Mouse (Mus musculus) macrophage (primary cell): ENCODE measurements around the gene Tnfrsf19. TPM values are rescaled to one million over a fixed set of nuclear protein-coding genes. Genes with fewer than 3 reads are reported as not detected.

ENCODE experiments used
- H3K27ac ChIP-seq: fragments of 350-480 bp; formaldehyde crosslinking; 2 replicates; pipeline ENCODE4 v1.9.0; 2021
- H3K36me3 ChIP-seq: fragments of 350-480 bp; formaldehyde crosslinking; 2 replicates; pipeline ENCODE4 v1.9.0; 2021; ENCODE audit errors: inconsistent target
- H3K4me3 ChIP-seq: fragments of 350-480 bp; formaldehyde crosslinking; 2 replicates; pipeline ENCODE4 v1.9.0; 2021; ENCODE audit errors: inconsistent target
- H3K79me2 ChIP-seq: fragments of 350-480 bp; formaldehyde crosslinking; 2 replicates; pipeline ENCODE4 v1.9.0; 2021; ENCODE audit errors: inconsistent target
- WGBS: methylation state at CpG from one replicate; pipeline ENCODE4 v1.1.7; 2026; ENCODE audit warnings: inconsistent platforms; ENCODE audit not compliant: missing documents; 5-methylcytosine and 5-hydroxymethylcytosine counted together
- polyA plus RNA-seq: library from polyadenylated mRNA; stranded (reverse); fragments of 250-400 nt; gene quantifications from 3 replicates; pipeline ENCODE4 v1.2.4, GENCODE M21; 2018; ENCODE audit warnings: inconsistent platforms

The Tnfrsf19 gene
- polyA plus RNA-seq, 1 experiment from 2014 or later: not detected

DNA sequence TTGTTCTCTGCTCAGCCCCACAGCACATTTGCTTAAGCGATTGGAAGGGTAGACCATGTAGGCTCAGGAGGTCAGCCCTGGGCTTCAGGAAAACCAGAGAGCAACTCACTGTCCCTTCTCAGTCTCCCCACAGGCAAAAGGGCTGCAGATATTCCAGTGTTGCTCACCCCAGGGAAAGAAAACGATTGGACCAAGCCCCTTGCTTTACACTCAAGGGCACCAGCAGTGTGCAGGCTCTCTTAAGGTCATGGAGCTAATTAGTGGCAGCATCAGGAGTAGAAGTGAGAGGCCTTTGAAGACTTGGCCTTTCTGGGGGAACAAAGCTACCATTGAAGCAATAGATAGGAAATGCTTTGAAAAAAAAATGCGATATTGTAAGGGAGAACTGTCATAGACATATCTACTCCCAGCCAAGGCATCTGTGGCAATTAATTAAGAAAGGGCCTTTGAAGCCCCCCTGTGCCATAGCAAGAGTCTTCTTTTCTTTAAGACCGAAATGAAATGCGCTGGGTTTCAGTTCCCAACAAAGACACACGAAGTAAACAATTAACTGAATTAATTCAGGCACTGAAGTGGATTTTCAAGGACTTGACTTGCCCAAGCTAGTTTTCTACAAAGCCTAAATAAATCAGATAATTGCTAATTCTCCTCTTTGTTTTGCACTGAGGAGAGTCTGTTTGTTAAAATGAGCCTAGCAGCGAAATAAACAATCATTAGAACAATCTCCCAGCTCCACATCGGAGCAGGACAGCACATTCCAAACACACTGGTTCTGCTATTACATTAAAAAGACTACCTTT is 2.6 kb downstream of the Tnfrsf19 start:
- no peak overlapping the region for H3K27ac ChIP-seq
- H3K4me3 ChIP-seq: no peak overlapping the region
- H3K36me3 ChIP-seq: no peaks in the 10 kb centered on the region
- WGBS: 71% methylated on average over 8 of the region's 8 CpGs
- H3K79me2 ChIP-seq: no peaks in the 10 kb centered on the region

DNA sequence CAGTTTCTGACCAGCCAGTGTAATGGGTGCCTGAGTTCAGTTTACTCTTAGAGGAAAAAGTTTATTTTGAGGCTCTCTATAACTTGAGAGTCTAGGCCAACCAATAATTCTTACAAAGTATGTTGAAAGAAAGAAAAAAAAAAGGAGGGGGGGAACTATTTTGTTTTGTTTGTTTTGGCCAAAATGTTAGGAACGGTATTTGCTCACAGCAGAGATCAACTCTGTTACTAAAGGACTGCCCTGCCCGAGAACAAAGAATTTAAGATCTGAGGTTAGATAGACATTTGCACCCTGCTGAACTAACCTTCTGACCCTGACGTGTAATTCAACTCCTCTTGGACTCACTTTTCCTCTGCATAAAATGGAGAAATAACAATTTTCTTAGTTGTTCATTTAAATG is 4.0 kb downstream of the Tnfrsf19 start:
- Histone ChIP-seq H3K4me3 (no peak overlapping the region), H3K79me2 (no peaks in the 10 kb centered on the region), H3K36me3 (no peaks in the 10 kb centered on the region), H3K27ac (no peak overlapping the region)
- WGBS: 100% methylated on average over 3 of the region's 3 CpGs

- no peak overlapping the region for H3K4me3 ChIP-seq
- whole genome bisulfite sequencing: 95% methylated on average over 13 of the region's 13 CpGs
- no peaks in the 10 kb centered on the region for H3K36me3 ChIP-seq
- H3K27ac ChIP-seq: no peak overlapping the region
- H3K79me2 ChIP-seq: no peaks in the 10 kb centered on the region
These were observed 6.1 kb downstream of the Tnfrsf19 start for GRCm38 (mm10) chr14:61040236-61040635.

DNA sequence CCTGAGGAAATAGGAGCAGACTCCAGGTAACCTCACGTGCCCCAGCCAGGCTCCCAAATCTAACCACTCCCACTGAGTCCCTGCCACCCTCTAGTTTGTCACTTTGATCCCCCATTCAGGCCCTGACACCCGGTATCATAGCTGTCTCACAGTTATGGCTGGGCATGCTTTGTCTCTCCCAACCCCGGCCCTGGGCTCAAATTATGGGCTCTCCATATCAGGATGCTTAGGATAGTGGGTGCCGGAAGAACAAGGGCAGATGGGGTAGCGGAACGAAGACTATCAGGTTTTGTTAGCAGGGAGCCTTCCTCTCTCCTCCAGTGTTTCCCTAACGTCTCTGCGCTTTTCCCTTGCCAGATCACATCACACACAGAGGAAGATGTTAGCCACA is 8.2 kb downstream of the Tnfrsf19 start:
- no peaks in the 10 kb centered on the region for H3K36me3 ChIP-seq
- H3K79me2 ChIP-seq: no peaks in the 10 kb centered on the region
- H3K4me3 ChIP-seq: no peak overlapping the region
- 66% methylated on average over 8 of the region's 8 CpGs for whole genome bisulfite sequencing
- no peak overlapping the region for H3K27ac ChIP-seq

GRCm38 (mm10) chr14:61037321-61038081 is 8.8 kb downstream of the Tnfrsf19 start:
- no peaks in the 10 kb centered on the region for H3K79me2 ChIP-seq
- H3K4me3 ChIP-seq: no peak overlapping the region
- no peaks in the 10 kb centered on the region for H3K36me3 ChIP-seq
- H3K27ac ChIP-seq: no peak overlapping the region
- WGBS: 1% methylated on average over 38 of the region's 40 CpGs

DNA sequence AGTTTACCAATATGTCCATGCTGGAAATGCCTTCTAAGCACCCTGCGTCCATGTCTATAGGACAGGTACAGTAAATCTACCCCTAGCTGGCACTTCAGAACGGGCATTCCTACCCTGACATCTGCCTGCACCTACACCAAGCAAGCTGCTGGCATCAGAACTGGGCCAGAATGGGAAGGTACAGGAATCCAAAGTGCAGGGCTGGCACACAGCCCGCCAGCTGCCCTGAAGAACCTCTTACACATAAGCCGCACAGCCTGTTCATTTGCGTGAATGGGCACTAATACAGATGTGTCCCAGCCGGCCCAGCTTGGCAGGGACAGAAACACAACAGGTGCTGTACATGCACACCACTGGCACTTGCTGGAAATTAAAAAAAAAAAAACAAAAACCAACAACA is 15.9 kb downstream of the Tnfrsf19 start:
- H3K4me3 ChIP-seq: no peak overlapping the region
- no peaks in the 10 kb centered on the region for H3K79me2 ChIP-seq
- WGBS: 95% methylated on average over 6 of the region's 6 CpGs
- no peaks in the 10 kb centered on the region for H3K36me3 ChIP-seq
- no peak overlapping the region for H3K27ac ChIP-seq

- 96% methylated on average over 7 of the region's 7 CpGs for WGBS
- no peak overlapping the region for H3K27ac ChIP-seq
- H3K4me3 ChIP-seq: no peak overlapping the region
- no peaks in the 10 kb centered on the region for H3K79me2 ChIP-seq
- H3K36me3 ChIP-seq: no peaks in the 10 kb centered on the region
These were observed 22.3 kb downstream of the Tnfrsf19 start for GRCm38 (mm10) chr14:61024006-61024405.

DNA sequence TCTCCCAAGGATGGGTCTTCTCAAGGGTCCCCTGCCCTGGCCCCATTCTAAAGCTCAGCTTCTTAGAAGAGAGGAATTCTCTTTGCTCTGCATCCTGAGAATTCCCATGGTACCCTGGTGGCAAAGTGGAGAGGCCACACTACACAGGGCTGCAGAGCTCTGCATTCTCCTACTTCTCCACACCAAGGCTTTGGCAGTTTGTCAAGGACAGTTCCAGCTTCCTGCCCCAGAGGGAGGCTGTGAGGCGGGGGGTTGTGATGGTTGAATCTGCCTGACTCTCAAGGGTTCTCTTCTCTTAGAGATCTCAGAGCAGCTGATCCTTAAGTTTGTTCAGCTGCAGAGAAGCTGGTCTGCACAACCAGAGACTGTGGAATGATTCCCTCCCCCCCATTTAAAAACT is 23.9 kb downstream of the Tnfrsf19 start:
- Histone ChIP-seq H3K27ac (no peak overlapping the region), H3K36me3 (no peaks in the 10 kb centered on the region), H3K4me3 (no peak overlapping the region), H3K79me2 (no peaks in the 10 kb centered on the region)
- 46% methylated on average over 1 of the region's 1 CpGs for WGBS

DNA sequence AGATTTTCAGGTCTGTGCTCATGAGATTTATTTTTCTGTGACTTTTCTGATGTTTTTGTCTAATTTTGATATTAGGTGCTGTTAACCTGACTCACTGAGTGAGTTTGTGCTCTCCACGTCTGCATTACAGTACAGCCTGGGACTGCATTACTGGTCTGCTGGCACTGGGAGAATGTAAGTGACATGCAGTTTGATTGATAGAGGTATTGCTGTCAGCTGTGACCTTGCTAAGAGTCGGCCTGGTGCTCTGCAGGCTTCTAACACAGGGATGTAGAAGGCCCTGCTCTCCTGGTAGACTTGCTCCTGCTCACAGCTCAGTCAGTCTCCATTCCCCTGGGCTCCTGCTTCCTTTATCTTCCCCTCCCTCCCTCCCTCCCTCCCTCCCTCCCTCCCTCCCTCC is 25.3 kb downstream of the Tnfrsf19 start:
- 76% methylated on average over 2 of the region's 2 CpGs for WGBS
- Histone ChIP-seq H3K4me3 (no peak overlapping the region), H3K27ac (no peak overlapping the region), H3K36me3 (no peaks in the 10 kb centered on the region), H3K79me2 (no peaks in the 10 kb centered on the region)

GRCm38 (mm10) chr14:61019880-61020279 is 26.4 kb downstream of the Tnfrsf19 start:
- Histone ChIP-seq H3K4me3 (no peak overlapping the region), H3K79me2 (no peaks in the 10 kb centered on the region), H3K36me3 (no peaks in the 10 kb centered on the region), H3K27ac (no peak overlapping the region)
- 85% methylated on average over 1 of the region's 1 CpGs for WGBS

DNA sequence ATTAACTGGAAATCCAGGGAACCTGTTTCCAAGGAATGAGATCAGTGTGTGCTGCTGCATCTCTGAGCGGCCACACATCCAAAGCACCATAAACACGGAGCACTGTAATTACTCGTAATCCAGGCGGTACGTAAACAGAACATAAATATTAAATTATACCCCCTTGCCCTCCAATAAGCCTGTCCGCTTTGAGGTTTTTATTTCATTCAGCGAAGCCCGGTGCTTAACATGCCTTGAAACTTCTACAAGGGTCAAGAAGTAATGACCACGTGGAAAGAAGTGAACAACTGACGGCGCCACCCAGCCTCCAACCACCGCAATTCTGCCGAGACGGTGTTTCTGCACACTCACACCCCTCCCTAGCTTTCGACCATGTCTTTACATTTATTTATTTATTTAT is 31.7 kb downstream of the Tnfrsf19 start:
- Histone ChIP-seq H3K4me3 (no peak overlapping the region), H3K79me2 (no peaks in the 10 kb centered on the region), H3K27ac (no peak overlapping the region), H3K36me3 (no peaks in the 10 kb centered on the region)
- WGBS: 95% methylated on average over 11 of the region's 15 CpGs

DNA sequence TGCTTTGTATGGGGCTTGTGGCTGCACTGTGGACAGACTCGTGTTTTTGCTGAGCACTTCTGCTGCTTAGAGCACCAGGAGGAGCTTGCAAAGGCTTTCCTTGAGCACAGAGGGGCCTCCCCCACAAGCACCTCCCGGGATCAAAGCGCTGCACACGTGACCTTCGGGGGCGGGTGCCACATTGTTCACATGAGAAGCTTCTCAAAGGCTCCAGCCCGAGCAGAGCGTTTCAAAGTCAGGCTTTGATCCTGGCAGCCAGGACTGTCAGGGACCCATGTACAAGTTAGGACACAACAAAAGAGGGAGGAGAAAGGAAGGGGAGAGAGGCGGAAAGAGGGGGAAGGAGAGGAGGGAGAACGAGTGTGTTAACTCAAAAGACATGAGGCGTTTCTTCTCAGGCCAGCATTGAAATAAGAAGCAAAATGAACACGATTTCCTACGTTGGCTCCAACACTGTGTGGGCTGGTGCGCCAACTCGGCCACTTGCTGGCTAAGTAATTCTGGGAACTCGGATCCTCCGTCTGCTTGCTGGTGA is 33.8 kb downstream of the Tnfrsf19 start:
- 9% methylated on average over 17 of the region's 17 CpGs for WGBS
- no peaks in the 10 kb centered on the region for H3K79me2 ChIP-seq
- no peaks in the 10 kb centered on the region for H3K36me3 ChIP-seq
- H3K4me3 ChIP-seq: no peak overlapping the region
- H3K27ac ChIP-seq: no peak overlapping the region

- Histone ChIP-seq H3K27ac (no peak overlapping the region), H3K79me2 (no peaks in the 10 kb centered on the region), H3K36me3 (no peaks in the 10 kb centered on the region), H3K4me3 (no peak overlapping the region)
- WGBS: 93% methylated on average over 8 of the region's 8 CpGs
These were observed 34.6 kb downstream of the Tnfrsf19 start for GRCm38 (mm10) chr14:61011621-61012174.

DNA sequence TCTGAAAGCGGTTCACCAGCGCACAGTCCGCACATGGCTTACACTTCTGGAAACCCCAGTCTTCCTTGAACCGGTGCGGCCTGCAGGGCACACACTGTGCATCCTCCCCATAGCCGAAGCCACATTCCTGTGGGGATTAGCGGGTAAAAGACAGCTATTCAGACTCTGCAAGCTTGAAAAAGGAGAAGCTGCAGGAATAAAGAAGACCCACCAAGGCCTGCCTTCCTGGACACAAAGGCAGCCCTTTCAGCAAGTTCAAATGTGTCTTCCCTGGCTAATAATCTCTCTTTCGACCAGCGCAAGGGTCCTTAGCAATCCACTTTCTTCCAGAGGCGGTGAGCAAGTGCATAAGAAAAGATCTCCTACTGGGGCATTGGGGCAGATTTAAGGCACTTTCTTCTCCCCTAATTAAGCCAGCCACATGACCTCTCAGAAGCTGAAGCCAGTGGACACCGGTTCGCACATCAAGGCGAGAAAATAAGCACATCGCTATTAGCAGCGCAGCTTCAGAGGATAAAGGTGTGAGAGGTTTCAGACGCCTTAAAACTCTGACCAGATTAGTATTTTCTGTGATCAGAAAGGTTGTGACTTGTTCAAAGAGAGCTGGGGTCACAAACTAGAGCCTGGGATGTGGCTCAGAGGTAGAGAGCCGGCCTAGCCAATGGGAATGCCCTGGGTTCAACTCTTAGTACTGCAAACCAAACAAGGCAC is 41.0 kb downstream of the Tnfrsf19 start:
- WGBS: 84% methylated on average over 17 of the region's 17 CpGs
- Histone ChIP-seq H3K4me3 (no peak overlapping the region), H3K27ac (no peak overlapping the region), H3K36me3 (no peaks in the 10 kb centered on the region), H3K79me2 (no peaks in the 10 kb centered on the region)
